Mouse (Mus musculus) thymus, postnatal 14 days (tissue): ENCODE results near the gene Elk1.

ENCODE experiments used
- DNase-seq: peaks from one replicate; pipeline ENCODE4 v3.0.0; 2021

Gene Elk1

DNA sequence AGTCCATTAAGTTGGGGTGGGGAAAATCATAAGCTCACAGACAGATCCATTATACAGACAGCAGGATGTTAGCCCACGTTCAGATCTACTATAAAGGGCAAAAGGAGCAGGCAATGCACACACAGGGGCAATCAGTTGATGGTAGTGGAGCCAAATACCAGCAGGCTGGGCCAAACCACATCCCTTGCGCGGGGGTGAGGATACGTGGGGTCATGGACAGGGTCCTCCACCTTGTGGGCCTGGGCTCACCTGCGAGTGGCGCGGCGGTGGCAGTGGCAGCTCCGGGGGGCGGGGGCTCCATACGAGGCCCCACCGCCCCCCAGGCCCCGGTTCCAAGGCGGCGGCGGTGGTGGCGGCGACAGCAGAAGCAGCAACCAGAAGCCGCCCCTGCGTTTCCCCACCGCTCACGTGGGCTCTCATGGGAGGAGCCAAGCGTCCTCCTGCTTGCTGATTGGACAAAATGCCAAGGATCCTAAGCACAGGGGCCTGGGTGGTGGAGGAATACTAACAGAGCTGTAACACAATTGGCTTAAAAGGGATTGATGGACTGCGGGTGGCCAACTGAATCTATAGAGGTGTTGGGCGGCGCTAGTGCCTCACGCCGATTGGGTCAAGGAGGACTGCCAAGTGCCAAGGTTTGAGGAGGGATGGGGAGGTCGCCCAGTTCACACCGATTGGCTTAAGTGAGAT is at the start of gene Elk1:
Gene Elk1 (minus strand): TSS at position 418 of the 690 bp plus-strand sequence.
- DNase-seq: peak; percentile 82

GRCm38 (mm10) chrX:20980901-20981300 is 30.5 kb upstream of the Elk1 start:
- DNase-seq: no peak

- DNase-seq: peak; percentile 88
Observed at GRCm38 (mm10) chrX:20961477-20962378, 11.3 kb upstream of the Elk1 start, which contains the start of gene Uxt. Gene Uxt (minus strand): TSS chrX:20962017.

DNA sequence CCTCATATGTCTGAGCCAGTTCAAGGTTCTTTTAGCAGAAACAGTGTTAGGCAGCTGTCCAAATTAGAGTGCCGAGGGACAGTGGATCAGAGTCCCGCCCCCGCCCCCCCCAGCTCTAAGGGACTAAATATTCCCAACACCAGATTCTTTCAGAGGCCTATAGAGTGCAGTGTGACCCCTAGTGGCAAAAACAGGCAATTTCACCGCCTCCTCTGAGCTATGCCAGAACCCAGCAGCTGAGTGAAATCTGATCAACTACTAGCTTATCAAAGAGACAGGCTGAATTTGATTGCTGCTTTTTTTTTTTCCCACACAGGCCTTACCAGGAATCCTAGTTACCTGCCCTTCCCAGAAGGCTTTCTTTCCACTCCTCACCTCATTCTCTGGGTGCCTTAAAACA is 4.4 kb downstream of the Elk1 start:
- peak; percentile 34 for DNase-seq

GRCm38 (mm10) chrX:20931963-20932362 is 18.4 kb downstream of the Elk1 start:
- DNase-seq: no peak

- no peak for DNase-seq
Observed at GRCm38 (mm10) chrX:20931364-20931763, 19.0 kb downstream of the Elk1 start, which contains the start of gene Cfp. Gene Cfp (minus strand): TSS chrX:20931555.

GRCm38 (mm10) chrX:20929859-20930258 is 20.5 kb downstream of the Elk1 start:
- no peak for DNase-seq

DNA sequence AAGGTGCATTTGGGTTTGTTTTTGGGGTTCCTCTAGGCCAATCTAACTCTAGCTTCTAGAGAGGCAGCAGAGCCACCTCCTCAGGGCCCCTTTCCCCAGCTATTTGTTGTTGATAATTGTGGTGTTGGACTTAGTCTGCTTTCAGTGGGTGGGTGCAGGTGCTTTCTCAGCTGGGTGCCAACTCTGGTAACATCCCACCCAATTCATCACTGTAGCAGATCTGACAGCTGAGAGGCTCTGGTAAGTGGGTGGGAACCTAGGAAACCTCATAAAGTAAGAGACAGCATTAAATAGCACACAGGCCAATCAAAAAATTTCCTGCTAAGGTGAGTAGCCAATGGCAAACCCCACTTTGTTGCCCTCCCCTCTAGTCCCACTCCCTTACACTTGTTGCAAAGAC is 25.4 kb downstream of the Elk1 start:
- no peak for DNase-seq

GRCm38 (mm10) chrX:20923506-20923905 is 26.9 kb downstream of the Elk1 start:
- DNase-seq: no peak

- no peak for DNase-seq
Observed at GRCm38 (mm10) chrX:20921366-20921765, 29.0 kb downstream of the Elk1 start.

GRCm38 (mm10) chrX:20920844-20921364 is 29.5 kb downstream of the Elk1 start, which contains the start of gene Syn1:
Gene Syn1 (minus strand): TSS chrX:20921004.
- DNase-seq: peak; percentile 73

- DNase-seq: no peak
Observed at GRCm38 (mm10) chrX:20920249-20920843, 30.1 kb downstream of the Elk1 start.

DNA sequence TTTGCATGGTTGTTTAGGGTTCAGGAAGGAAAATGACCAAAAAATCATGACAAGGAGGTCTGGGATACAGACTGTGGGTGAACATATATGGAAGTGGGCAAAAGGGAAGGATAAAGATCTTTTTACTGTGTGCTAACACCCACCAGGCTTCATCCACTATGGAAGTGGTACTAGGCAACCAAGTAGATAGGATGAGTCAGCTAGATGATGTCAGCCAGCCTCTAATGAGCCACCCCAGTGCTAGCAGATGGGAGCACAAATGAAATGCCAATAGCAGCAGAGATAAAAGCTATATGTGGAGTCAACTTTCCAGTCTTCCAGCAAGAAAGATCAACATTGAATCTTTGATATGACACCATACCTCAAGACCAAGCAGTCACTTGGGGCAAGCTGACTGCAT is 35.3 kb downstream of the Elk1 start:
- no peak for DNase-seq

DNA sequence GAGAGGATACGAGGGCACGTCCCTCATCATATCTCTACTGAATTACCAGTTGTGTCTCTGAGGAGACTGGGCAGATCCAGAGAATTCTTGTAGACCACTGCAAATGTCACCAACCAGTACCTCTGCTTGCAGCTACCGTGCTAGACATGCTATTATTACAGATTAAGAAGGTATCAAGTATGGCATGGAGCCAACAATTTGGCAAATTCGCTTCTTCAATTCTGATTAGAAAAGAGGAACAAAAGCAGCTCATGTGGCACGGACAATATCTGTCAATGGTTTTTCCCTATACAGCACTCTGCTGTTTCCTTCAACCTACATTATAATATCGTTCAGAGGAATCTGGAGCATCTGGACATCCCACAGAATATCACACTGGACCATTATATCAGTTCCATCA is 36.7 kb downstream of the Elk1 start:
- no peak for DNase-seq

DNA sequence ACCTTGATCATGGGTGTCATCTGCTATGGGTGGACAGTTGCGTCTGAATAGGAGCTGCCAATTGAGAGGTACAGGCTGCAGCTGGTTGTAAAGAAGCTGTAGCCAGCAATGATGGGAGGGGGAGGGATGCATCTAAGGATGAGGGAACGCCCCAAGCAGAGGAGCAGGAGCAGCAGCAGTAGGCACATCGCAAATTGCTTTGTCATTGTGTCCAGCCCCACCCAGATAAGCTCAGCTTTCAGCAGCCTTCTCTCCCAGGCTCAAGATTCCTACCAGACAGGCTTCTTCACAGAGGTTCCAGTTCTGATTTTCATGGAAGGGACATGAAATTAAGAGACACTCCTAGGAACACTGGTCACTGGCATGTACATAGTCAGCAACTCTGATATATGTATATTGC is 40.3 kb downstream of the Elk1 start:
- no peak for DNase-seq
